Mouse (Mus musculus) embryo, embryonic 10 days (tissue): ENCODE measurements around the gene Sag.

ENCODE experiments used
- DNase-seq: peaks from one replicate; pipeline ENCODE4 v3.0.0-alpha.2; 2015; ENCODE audit warnings: low spot score

Gene Sag

DNA sequence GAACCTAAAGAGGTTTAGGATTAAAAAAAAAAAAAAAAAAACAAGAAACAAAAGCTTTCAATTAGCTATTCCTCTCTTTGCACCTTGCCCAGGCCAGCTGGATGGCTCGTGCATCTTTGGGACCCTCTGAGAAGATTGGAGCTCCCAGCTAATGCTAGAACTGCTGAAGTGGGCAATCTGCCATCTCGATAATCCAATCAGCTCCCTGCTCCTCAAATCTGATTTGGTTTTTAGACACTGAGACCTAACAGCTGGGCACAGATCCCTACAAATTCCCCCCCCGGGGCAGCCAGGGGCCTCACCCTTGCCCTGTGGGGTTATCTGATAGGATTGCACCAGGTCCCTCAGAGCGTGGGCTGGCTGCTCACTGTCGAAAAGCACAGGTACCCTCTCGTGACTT, at the start of gene Sag:
Sag (plus strand) TSS at position 105 of the 400 bp plus-strand sequence.
- DNase-seq = no peak

DNA sequence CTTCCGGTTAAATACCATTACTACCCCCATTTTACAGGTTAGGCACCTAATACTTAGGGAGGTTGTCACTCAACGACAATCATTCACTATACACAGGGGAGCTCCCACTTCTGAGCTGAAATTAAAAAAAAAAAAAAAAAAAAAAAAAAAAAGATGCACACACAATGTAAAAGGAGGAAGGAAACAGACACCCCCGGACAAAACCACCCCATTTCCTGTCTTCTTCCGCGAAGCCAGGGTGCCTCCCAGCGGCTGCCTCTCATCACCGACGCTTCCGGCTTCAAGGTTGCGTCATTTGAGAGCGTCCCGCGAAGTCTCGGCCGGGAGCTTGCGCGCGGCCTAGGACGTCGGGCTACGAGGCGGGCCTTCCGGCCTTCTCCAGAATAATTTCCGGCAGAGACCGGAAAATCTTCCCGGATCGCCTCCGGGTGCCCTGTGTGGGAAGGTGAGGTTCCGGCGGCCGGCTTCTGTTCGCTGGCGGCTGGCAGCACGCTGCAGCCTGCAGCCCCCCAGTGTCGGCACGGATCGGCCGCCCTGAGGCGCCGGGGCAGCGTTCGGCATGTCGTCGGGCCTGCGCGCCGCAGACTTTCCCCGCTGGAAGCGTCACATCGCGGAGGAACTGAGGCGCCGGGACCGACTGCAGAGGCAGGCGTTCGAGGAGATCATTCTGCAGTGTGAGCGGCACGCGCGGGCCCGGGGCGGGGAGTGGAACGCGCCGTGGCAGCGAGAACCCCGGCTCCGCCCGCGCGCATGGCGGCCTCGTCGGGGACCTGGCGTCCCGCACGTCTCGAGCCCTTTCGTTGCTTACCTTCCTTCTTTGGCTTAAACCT, 47.6 kb upstream of the Sag start, which contains the start of gene Atg16l1:
Atg16l1 (plus strand) TSS at position 230 of the 830 bp plus-strand sequence.
- DNase-seq = peak; percentile 97

DNA sequence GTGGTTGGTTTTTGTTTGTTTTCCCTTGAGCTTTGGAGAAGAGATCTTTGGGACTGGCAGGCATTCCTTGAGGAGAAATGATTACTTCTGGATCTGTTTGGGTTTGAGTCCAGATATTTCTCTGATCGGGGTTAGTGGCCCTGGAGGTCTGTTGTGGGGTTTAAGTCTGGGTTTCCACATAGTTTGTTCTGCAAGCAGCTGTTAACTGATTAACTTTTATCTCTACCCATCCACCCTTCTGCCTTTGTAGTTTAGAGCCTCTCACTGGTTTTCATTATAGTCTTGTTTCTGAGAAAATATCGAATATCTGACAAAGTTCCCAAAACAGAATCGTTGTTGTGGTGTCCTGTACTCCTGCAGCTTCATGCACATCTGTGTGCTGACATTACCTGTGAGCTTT, 39.7 kb upstream of the Sag start:
- DNase-seq = no peak

DNA sequence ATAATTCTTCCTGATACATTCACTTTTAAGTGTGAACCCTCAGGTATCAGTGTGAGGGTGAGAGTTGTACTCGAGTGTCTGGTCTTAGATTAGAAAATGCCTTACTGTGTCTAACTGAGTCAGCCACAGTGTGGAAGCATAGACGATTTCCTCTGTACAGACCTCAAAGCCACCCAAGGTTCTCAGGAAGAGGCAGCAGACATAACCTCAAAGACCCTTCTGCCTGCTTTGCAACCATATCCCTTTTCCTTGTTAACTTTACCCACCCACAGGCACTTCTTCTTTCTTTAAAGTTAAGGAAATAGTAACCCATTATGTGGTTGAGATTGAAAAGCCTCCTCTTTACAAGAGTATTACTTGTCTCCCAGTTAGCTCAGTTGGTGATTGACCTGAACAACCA, 37.7 kb upstream of the Sag start:
- no peak for DNase-seq

DNA sequence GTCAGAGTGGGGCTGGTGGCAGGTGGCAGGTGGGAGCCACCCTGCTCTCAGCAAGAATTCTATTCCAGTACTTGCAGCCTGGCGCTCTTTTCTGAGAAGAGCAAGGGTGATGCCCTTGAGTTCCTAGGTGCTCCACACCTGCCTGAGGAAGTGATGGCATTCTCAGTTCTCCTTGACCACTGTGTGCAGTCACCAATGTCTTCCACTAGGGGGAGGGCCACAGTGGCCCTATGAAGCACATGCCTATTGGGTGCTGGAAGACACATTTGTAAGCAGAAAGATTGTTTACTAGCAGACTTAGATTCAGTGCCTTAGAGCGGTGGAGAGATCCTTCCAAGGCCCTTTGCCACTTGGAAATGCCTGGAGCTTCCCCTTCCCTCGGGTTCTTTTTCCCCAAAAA, 37.2 kb upstream of the Sag start:
- peak; percentile 17 for DNase-seq

DNA sequence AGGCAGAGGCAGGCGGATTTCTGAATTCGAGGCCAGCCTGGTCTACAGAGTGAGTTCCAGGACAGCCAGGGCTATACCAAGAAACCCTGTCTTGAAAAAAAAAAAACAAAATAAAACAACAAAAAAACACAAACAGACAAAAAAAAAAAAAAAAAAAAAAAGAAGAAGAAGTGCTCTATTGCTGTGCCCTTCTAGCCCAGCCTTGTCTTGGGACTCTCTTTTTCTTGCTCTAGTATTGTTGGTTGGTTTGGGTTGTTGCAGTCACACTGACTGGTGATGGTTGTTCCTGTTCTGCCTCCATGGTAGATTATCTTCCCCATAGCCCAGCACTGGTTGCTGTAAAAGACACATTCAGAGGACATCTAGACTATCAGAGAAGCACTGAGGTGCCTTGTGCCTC, 34.2 kb upstream of the Sag start:
- DNase-seq = no peak

DNA sequence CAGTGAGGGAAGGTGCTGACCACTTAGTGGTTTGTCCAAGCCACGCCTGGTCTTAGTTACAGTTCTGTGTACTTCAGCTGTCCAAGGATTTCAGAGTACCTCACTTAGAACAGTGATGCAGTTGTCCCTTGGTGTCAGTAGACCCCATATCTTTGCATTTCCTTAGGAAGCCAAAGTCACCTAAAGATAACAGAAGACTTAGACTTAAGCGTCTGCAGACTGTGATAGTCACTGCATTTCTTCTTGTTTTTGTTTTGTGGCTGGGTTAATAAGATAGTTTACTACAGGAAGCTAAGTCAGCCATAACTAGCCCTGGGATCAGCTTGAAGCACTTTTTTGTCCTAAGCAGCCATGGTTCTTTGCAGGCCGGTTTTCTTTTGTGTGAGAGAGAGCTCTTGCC, 33.0 kb upstream of the Sag start:
- no peak for DNase-seq

DNA sequence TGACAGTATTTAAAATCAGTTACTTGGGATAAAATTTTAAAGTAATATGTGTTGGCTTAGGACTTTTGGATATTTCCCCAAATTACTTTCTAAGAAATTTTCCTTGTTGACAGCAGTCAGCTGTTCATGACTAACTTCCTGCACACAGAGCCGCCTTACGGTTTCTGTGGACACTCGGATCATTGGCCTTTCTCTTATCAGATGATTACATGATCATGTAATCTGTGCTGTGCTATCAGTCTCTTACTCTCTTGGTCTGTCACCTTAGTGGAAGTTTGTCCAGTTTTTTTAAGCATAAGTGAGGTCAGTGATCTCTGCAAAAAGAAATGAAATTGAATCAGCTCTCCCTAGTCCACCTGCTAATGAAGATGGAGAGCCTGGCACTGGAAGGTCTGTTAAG, 31.8 kb upstream of the Sag start:
- DNase-seq = no peak

DNA sequence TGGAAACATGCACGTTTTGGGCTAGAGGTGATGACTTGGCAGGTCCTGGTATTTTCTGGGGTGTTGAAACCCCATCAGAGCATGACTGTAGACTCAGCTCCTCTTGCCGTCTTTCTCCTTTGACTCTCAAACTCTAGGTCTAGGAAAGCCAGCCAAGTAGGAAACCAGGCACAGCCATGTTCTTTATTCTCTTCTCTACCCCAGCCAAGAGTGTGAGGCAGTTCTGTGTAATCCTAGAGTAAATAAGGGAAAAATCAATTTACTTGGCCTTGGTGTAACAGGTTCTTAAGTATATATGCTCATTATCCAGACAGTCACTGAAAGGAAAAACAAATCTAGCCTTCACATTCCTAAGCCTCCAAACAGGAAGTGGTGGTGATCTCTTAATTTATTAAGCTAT, 30.1 kb upstream of the Sag start:
- no peak for DNase-seq

DNA sequence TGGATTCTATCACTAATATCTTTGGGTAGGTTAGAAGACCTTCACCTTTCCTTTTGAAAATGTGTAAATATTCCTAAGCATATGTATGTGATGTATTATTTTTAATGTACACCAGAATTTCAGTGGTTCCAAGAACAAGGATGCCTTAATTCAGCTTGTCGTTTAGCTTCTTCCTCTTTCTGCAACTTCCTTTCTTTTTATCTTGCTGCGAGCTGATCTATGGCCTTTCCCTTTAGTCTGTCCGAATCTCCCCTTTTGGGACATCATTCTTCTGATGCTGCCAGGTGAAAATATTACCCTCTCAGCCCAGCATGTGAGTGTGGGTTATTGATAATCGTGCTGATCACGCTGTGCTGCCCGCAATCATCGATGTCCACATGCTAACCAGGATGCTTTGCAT, 28.6 kb upstream of the Sag start:
- no peak for DNase-seq

DNA sequence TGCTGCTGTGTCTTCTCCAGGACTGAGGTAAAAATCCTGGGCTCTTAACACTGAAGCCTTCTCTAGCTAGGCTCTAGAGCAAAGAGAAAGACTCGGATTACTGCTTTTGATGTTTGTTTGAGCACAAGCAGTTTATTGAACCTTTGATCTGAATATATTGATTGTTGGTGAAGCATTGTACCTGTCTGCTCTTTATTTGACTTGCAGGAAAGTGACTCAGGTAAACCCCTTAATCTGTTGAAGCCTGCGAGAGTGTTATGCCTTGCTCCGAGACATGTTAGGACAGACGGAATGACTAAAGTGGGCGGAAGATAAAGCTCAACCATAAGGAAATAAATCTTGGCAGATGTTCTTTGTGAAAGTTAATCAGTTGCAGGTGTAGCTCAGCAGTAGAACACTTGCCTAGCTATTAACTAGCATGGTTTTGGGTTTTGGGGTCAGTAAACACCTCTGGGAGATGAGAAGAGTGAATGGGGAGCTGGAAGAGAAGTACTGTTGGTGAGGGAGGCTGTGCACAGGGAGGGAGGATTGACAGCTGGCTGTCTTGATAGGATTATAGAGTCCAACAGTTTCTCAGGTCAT, 24.2 kb upstream of the Sag start:
- DNase-seq = no peak

DNA sequence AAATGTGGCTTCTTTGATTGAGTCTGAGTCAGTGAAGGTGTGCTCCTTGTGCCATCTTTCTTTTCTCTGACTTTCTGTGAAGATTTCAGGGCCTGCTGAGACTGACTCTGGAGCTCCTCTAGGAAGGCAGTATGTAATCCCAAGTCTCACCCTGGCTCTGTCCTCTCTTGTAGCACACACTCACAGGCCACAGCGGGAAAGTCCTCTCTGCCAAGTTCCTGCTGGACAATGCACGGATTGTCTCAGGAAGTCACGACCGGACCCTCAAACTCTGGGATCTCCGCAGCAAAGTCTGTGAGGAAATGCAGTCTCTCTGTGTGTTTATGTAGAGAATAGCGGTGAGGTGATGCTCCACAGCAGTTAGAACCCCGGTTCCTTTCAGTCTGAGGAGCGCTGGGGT, 17.8 kb upstream of the Sag start:
- no peak for DNase-seq

DNA sequence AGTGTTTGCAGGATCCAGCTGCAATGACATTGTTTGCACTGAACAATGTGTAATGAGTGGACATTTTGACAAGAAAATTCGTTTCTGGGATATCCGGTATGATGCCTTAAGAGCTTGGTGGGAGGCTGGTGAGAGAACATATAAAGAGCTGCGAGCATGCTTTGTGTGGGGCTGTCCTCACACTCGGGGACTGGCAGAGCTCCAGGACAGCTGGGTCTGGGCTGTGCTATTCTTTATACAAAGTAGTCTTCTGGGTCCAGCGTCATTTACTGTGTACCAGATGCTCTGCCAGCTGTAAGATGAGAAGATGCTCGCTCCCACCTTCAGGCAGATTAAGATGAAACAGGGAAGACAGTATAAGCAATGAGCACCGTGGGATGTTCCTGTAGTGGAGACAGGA, 17.2 kb upstream of the Sag start:
- DNase-seq = no peak

DNA sequence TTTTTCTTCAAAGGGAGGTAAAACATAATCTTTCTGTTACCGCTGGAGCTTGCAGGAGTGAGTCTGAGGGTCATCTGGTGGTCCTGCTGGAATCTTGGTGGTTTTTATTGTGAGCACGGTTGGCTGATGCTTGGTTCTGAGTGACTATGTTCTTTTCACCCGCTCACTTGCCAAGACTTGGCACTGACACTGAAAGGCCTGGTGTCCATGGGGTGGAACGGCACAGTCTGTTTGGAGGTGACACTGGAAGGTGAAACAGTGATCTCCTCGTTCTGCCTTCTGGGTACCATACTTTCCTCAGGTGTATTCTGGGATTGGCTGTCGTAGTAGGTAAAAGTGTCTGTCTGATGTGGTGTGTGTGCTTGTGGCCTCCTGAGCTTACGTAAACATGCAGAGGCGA, 13.8 kb upstream of the Sag start:
- DNase-seq = no peak

DNA sequence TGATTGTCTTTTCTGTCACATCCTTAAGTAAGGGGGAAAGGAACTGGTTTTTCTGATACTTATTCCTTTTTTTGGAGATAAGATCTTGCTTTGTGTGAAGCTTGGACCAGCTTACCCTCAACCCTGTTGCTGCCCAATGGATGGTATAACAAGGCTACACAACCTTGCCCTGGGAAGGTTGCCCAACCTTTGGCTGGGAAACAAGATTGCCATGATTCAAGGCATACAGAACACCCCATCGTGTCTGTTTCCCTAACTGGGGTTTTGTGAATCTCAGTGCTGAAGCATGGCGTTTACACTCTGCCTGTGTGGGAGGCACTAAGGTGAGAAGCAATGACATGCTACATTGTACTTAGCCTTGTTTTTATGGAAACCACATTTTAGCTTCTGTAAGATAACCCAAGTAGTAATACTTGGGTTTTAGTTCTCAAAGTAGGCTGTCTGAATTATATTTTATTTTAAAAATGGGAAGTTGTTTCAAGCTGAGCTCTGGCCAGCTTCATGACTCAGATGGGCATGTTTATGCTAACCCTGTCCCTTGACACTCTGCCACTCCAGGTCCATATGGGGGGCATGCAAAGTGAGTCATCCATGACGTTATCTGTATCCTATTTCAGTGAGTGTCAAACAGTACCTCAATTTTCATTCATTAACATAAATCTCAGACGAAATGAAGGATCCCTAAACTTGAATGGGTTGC, 10.9 kb upstream of the Sag start:
- no peak for DNase-seq

DNA sequence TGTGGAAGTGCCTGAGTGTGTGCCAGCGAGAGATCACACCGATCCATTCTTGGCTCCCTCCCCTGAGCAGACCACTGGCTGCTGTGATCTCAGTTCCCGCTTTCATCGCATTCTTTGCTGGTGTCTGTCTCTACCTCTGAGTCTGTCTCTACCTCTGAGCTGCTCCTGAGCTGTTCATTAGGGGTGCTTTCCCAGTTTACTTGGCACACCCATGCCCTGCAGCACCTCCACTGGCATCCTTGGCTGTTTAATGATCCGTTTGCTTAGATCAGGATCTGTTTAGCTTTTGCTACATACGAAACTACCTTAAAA, 10.4 kb upstream of the Sag start:
- no peak for DNase-seq

DNA sequence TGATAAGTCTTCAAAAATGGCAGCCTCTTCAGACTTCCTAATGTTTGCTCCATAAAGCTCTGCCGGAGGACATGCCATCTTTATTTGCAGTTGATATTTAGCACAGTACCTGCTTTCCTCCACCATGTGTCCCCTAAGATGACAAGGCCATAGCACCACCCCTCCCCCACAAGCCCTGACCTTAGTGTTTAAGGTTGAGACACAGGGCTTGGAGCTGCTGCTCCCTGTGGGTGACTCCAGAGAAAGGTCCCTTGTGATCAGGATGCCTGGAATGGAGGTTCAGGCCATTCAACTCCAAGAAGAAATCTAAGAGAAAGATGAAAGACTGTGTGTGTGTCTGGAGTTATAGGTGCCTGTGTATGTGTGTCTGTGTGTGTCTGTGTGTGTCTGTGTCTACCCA, 5.8 kb upstream of the Sag start:
- no peak for DNase-seq

DNA sequence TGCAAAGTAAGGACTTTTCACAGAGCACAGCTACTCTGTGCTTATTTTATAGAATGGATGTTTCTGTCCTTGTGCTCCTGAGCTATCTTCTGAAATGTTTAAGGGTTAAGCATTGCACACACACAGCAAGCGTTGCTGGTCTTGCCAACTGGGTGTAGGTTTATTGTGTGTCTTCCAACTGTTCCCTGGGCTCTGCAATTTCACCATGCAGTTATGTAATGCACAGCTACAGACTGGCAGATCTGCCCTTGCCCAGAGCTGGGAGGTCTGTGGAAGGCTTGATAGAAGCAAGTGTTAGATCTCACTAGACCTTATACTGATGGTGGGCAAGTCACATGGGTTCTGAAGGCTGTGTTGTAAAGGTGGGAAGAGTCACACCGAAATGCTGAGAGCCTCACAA, 5.2 kb upstream of the Sag start:
- no peak for DNase-seq

DNA sequence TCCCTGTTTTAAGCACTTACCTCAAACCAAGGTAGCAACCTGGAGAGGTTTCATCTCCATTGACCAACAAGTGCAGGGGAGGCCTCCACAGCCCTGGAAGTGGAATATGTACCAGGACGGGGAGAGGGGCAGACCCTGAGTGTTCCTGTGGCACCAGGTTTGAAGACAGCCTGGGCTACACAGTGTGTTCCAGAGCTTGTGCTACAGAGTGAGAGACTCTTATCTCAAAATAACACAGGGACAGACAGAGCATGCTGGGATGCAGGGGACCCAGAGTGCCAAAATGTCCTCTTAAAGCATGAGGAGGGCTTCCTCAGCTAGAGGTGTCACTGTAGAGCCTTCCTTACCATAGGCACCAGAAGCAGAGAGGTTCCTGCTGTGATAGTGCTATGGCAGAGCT, 4.3 kb downstream of the Sag start:
- no peak for DNase-seq

DNA sequence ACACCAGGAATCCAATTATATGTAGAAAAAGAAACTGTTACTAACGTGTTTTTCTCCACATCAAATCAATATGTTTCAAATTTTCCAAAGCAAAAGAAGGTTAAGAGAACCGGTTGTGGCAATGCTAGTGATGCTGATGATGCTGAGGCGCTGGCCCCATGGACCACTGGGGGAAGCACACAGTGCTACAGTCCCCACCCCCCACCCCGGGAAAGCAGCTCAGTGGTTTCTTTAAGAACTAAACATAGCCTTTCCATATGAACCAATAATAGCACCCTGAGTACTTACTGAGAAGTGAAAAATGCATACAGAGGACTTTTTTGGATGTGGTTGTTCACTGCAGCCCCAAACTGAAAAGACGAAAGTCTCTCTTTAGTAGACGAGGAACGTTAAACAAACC, 7.9 kb downstream of the Sag start:
- DNase-seq = no peak

DNA sequence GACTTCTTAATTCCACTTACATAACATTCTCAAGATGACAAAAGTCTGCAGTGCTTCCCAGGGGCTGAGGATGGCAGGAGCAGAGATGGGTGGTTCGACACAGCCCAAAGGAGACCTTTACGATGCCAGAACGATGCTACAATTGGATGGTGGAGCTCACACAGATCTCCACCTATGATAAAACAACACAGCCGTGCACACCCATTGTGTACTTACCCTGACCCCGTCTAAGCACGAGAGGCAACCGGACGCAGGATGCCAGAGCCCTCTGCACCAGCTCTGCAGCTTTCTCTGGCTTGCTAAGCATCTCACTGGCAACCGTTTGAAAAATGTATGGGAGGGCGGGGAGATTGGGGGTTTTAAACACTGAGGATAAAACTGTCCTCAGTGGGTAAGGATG, 8.6 kb downstream of the Sag start:
- DNase-seq = no peak

DNA sequence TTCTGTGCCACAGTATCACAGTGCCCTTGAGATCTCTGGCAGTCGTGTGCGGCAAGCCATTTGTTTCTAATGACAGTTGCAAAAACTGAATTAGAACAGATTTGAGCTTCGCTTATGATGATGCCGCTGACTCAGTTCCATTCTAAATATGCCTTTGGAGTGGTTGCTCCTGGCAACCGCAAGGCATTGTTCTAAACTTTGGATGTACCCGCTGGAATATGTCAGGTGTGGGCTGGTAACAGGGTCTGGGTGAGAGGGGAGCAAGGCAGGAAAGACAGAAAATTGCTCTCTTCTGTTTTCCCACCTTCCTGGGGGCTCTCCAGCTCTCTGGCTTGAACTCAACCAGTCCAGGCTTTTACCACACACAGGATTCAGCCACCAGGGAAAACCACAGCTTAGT, 9.7 kb downstream of the Sag start:
- DNase-seq = no peak

DNA sequence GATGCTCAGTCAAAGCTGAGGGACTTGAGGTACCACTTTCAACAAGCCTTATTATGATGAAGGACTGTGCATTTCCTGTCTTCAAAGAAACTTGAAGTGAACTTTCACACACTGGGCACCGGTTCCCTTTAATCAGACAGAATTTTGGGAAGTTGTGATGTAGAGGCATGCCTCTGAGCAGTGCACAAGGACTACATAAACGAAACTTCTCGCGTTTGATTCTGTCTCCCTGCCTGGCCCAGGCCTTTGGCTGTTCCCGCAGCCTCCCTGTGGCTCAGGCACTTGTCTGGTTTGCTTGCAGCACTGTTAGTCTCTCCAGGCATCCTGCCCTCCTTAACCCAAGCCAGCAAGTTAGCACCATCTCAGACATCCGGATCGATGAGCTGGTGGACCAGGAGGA, 10.2 kb downstream of the Sag start:
- DNase-seq = no peak
